Mouse (Mus musculus) small intestine, adult 2 months (tissue): ENCODE data around the gene Pitpnc1. TPM values are rescaled to one million over a fixed set of nuclear protein-coding genes. Genes with fewer than 3 reads are reported as not detected.

Source experiments
- H3K27ac ChIP-seq: fragments of 200-500 bp; 2 replicates; pipeline ENCODE4 v1.5.1; 2012; ENCODE audit warnings: low read depth, low read length, control low read depth, inconsistent platforms; ENCODE audit not compliant: insufficient read depth
- H3K27me3 ChIP-seq: fragments of 200-500 bp; 2 replicates; pipeline ENCODE4 v1.6.1; 2012; ENCODE audit warnings: mild to moderate bottlenecking, moderate library complexity, low read length, inconsistent platforms; ENCODE audit not compliant: control insufficient read depth, insufficient read depth
- H3K36me3 ChIP-seq: fragments of 200-500 bp; 2 replicates; pipeline ENCODE4 v1.6.1; 2012; ENCODE audit warnings: mild to moderate bottlenecking, low read length, control low read depth, inconsistent platforms; ENCODE audit not compliant: control insufficient read depth, insufficient read depth
- H3K4me1 ChIP-seq: fragments of 200-500 bp; 2 replicates; pipeline ENCODE4 v1.6.1; 2012; ENCODE audit warnings: low read length, inconsistent platforms, mixed read lengths; ENCODE audit not compliant: control insufficient read depth, insufficient read depth, insufficient read length
- H3K4me3 ChIP-seq: fragments of 200-500 bp; 2 replicates; pipeline ENCODE4 v1.5.1; 2012; ENCODE audit warnings: low read depth, mild to moderate bottlenecking, control low read depth, inconsistent platforms, low read length, moderate library complexity
- CTCF ChIP-seq: fragments of 200-500 bp; IDR thresholded peaks from 2 replicates; pipeline ENCODE4 v1.5.1; 2012; ENCODE audit warnings: low read depth, mild to moderate bottlenecking, control low read depth, inconsistent platforms, low read length, moderate library complexity, mixed read lengths; ENCODE audit not compliant: insufficient replicate concordance, insufficient read length; ENCODE audit errors: extremely low read depth
- POLR2A ChIP-seq: fragments of 200-500 bp; IDR thresholded peaks from 2 replicates; pipeline ENCODE4 v1.6.1; 2012; ENCODE audit warnings: low read depth, mild to moderate bottlenecking, control low read depth, inconsistent platforms, low read length, moderate library complexity
- WGBS: fragments of 180-500 bp; shearing (Covaris S2); methylation state at CpG from one replicate; pipeline ENCODE4 v1.1.7; 2018; 5-methylcytosine and 5-hydroxymethylcytosine counted together
- polyA plus RNA-seq: library from polyadenylated mRNA; depleted of rRNA; stranded (reverse); fragments of >200 nt; gene quantifications from 2 replicates; pipeline ENCODE4 v1.2.3, GENCODE M21; 2012

Gene Pitpnc1
- polyA plus RNA-seq, 1 experiment = 1.5 TPM

- Histone ChIP-seq H3K4me3 (no peak overlapping the region), H3K36me3 (no peaks in the 10 kb centered on the region), H3K4me1 (peaks cover 3% of the 10 kb centered on the region; the same call in 1 of the 2 replicates), H3K27me3 (no peaks in the 10 kb centered on the region), H3K27ac (no peak overlapping the region)
- no peak for TF ChIP-seq CTCF
- TF ChIP-seq POLR2A = no peak
- WGBS = 35% methylated on average over 3 of the region's 3 CpGs
Observed at GRCm38 (mm10) chr11:107441050-107441449, 29.4 kb downstream of the Pitpnc1 start.

DNA sequence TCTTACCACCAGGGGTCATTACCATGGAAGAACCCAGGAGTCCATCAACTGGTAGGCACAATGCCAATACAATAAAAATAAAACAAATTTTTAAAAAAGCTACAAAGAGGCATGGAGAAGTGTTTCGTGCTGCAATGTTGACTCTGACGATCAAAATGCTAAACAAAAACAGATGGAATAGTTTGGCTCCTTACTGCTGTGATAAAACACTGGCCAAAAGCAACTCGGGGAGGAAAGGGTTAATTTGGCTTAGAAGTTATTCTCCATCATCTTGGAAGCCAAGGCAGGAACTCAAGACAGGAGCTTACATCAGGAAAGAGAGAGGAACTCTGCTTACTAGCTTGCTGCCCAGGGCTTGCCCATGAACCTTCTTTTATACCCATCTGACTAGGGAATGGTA lies 32.4 kb downstream of the Pitpnc1 start:
- Histone ChIP-seq H3K27ac (no peak overlapping the region), H3K4me3 (no peak overlapping the region), H3K36me3 (no peaks in the 10 kb centered on the region), H3K4me1 (peaks cover 3% of the 10 kb centered on the region; the same call in 1 of the 2 replicates), H3K27me3 (no peaks in the 10 kb centered on the region)
- TF ChIP-seq CTCF = no peak
- no peak for TF ChIP-seq POLR2A
- 73% methylated on average over 3 of the region's 3 CpGs for WGBS

- Histone ChIP-seq H3K27ac (no peak overlapping the region), H3K27me3 (no peaks in the 10 kb centered on the region), H3K36me3 (no peaks in the 10 kb centered on the region), H3K4me3 (no peak overlapping the region), H3K4me1 (peaks cover 3% of the 10 kb centered on the region; the same call in 1 of the 2 replicates)
- 68% methylated on average over 4 of the region's 4 CpGs for WGBS
- TF ChIP-seq POLR2A (no peak), CTCF (no peak)
Observed at GRCm38 (mm10) chr11:107437723-107438122, 32.8 kb downstream of the Pitpnc1 start.

DNA sequence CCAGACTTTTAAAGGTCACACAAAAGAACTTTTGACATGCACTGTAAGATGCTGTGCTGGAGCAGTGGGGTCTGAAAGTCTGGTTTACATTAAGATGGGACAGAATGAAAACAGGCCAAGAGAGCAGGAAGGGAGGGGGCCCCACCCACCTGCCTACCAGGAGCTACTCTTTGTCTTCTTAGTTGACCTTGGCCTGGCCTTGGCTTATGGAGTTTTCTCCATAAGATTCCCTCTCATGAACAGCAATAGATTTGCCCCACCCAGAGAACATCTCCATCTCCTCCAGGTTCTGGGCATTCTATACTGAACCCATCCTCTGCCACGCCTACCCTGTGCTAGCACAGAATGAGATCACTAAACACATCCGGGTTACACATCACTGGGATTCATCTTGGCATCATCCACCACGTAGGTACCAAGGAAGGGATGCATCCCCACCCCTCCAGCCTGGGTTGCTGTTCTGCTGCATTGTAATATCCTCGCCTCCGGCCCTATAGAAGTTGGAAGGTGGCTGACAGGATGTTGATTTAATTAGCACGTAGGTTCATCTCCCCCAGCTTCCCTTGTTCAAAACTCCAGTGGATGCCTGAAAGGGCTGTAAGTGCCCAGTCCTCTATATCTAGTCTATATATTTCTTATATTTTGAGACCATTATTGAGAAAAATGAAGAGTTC lies 34.6 kb downstream of the Pitpnc1 start:
- Histone ChIP-seq H3K4me3 (no peak overlapping the region), H3K36me3 (no peaks in the 10 kb centered on the region), H3K27me3 (no peaks in the 10 kb centered on the region), H3K27ac (no peak overlapping the region), H3K4me1 (peaks cover under 1% of the 10 kb centered on the region; the same call in 1 of the 2 replicates)
- TF ChIP-seq CTCF (no peak), POLR2A (no peak)
- WGBS = 84% methylated on average over 6 of the region's 6 CpGs

DNA sequence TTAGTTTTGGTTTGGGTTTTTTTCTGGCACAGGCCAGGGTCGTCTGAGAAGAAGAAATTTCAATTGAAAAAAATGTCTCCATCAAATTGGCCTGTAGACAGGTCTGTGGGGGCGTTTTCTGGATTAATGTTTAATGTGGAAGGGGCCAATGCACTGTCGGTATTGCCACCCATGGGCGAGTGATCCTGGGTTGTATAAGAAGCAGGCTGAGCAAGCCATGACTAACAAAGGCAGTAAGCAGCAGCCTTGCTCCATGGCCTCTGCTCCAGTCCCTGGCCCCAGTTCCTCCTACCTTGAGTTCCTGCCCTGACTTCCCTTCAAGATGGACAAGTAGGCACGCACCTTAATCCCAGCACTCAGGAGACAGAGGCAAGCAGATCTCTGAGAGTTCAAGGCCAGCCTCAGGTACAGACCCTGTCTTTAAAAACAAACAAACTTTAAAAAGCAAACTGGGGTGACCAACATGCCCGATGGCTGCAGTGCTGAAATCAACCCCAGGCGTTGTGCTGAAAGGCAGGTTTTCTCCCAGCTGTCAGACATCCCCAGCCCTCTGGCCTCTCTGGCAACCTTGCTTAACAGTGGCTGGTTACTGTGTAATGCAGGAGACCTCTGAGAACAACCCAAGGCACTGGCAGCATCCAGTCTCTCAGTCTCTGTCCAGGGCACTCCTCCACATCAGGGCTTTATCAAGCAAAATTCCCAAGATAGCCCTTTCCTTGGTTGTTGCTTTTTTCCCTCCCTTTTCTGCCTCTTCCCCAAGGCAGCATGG lies 39.1 kb downstream of the Pitpnc1 start:
- Histone ChIP-seq H3K4me3 (no peak overlapping the region), H3K4me1 (no peaks in the 10 kb centered on the region), H3K27me3 (no peaks in the 10 kb centered on the region), H3K27ac (no peak overlapping the region), H3K36me3 (no peaks in the 10 kb centered on the region)
- WGBS = 65% methylated on average over 7 of the region's 7 CpGs
- no peak for TF ChIP-seq POLR2A
- no peak for TF ChIP-seq CTCF

- Histone ChIP-seq H3K4me1 (no peaks in the 10 kb centered on the region), H3K36me3 (no peaks in the 10 kb centered on the region), H3K4me3 (no peak overlapping the region), H3K27me3 (no peaks in the 10 kb centered on the region), H3K27ac (no peak overlapping the region)
- TF ChIP-seq POLR2A = no peak
- TF ChIP-seq CTCF = no peak
- 74% methylated on average over 10 of the region's 10 CpGs for whole genome bisulfite sequencing
Observed at GRCm38 (mm10) chr11:107428011-107428410, 42.5 kb downstream of the Pitpnc1 start.

DNA sequence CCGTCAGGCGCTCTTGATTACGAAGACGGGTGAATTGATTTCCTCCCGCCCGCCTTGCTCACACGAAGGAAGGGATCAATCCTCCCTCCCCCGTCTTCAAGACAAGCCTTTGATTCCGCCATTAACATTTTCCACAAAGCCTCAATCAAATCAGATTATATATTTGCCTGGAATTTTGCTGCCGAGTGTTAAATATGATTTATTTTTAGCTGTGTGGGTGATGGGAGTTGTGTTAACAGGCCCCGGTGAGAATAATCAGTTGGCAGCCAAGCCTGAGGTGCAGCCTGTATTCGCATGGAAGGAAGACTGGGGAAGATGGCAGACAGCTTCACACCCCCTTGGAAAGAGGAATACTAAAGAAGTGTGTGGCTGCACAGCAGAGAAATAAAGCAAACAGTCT lies 46.3 kb downstream of the Pitpnc1 start:
- 82% methylated on average over 12 of the region's 12 CpGs for WGBS
- no peaks in the 10 kb centered on the region for H3K36me3 ChIP-seq
- TF ChIP-seq POLR2A (no peak), CTCF (no peak)
- H3K4me1 ChIP-seq = no peaks in the 10 kb centered on the region
- H3K4me3 ChIP-seq = no peak overlapping the region
- H3K27ac ChIP-seq = no peak overlapping the region
- H3K27me3 ChIP-seq = no peaks in the 10 kb centered on the region
